Mouse (Mus musculus) midbrain, embryonic 13.5 days (tissue): Measurements from ENCODE around the gene Ccdc84. TPM values are rescaled to one million over a fixed set of nuclear protein-coding genes. Genes with fewer than 3 reads are reported as not detected.
A peak's percentile ranks its signal among the peaks of the same experiment; 100 is the strongest.

ENCODE experiments used
- ATAC-seq: fragments of 200-750 bp; cut with Nextera tagmentation; 2 replicates; pipeline ENCODE4 v1.8.0; 2017; ENCODE audit warnings: mild to moderate bottlenecking, moderate TSS enrichment, moderate library complexity
- H3K27ac ChIP-seq: fragments of 300-500 bp; sonication (generic); 2 replicates; pipeline ENCODE4 v1.5.1; 2015; ENCODE audit warnings: inconsistent platforms, mild to moderate bottlenecking, moderate library complexity
- H3K27me3 ChIP-seq: fragments of 300-500 bp; sonication (generic); 2 replicates; pipeline ENCODE4 v1.6.1; 2015; ENCODE audit warnings: mild to moderate bottlenecking, inconsistent platforms
- H3K36me3 ChIP-seq: fragments of 300-500 bp; sonication (generic); 2 replicates; pipeline ENCODE4 v1.6.1; 2015; ENCODE audit warnings: mild to moderate bottlenecking, inconsistent platforms
- H3K4me1 ChIP-seq: fragments of 300-500 bp; sonication (generic); replicated peaks from 2 replicates; pipeline ENCODE4 v1.6.1; 2015; ENCODE audit warnings: inconsistent platforms
- H3K4me2 ChIP-seq: fragments of 300-500 bp; sonication (generic); replicated peaks from 2 replicates; pipeline ENCODE4 v1.6.1; 2015; ENCODE audit warnings: moderate library complexity, mild to moderate bottlenecking, inconsistent platforms
- H3K4me3 ChIP-seq: fragments of 300-500 bp; sonication (generic); replicated peaks from 2 replicates; pipeline ENCODE4 v1.5.1; 2015; ENCODE audit warnings: mild to moderate bottlenecking, inconsistent platforms
- H3K9ac ChIP-seq: fragments of 300-500 bp; sonication (generic); replicated peaks from 2 replicates; pipeline ENCODE4 v1.6.1; 2015; ENCODE audit warnings: mild to moderate bottlenecking, inconsistent platforms
- H3K9me3 ChIP-seq: fragments of 300-500 bp; sonication (generic); 2 replicates; pipeline ENCODE4 v1.6.1; 2016; ENCODE audit warnings: mild to moderate bottlenecking, inconsistent platforms
- WGBS: fragments of 180-500 bp; shearing (Covaris S2); methylation state at CpG from one replicate; pipeline ENCODE4 v1.1.7; 2015; 5-methylcytosine and 5-hydroxymethylcytosine counted together
- polyA plus RNA-seq: library from polyadenylated mRNA; unstranded; fragments of >200 nt; fragmentation: Nextera tagmentation; extraction: Ambion mirVana; gene quantifications from 2 replicates; pipeline ENCODE4 v1.2.1, GENCODE M21; 2015

The Ccdc84 gene
- polyA plus RNA-seq, 1 experiment from 2014 or later, result 36.7 TPM

DNA sequence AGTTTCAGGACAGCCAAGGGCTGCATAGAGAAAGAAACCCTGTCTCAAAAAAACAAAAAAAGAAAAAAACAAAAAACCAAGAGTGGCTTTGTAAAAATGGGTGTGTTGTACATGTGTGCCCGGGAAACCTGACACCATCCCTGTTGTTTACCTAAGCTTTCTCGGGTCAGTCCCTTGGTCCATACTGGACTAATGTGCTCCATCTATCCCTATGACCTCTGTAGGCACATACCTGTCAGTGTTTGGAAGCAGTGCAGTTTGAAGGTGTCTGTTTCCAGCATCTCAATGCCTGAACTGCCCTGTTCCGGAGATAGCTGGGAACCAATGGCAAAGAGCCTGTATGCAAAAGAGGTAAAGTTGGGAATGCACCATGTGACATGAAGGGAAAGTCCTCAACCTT, 13.4 kb downstream of the Ccdc84 start:
- no peak for ATAC-seq
- H3K9me3 ChIP-seq, result no peaks in the 10 kb centered on the region
- 86% methylated on average over 3 of the region's 3 CpGs for WGBS
- H3K4me1 ChIP-seq, result peaks cover 41% of the 10 kb centered on the region
- H3K4me3 ChIP-seq, result no peak overlapping the region
- H3K9ac ChIP-seq, result no peak overlapping the region
- H3K36me3 ChIP-seq, result peaks cover 67% of the 10 kb centered on the region
- no peaks in the 10 kb centered on the region for H3K27me3 ChIP-seq
- H3K4me2 ChIP-seq, result no peak overlapping the region
- no peak overlapping the region for H3K27ac ChIP-seq

DNA sequence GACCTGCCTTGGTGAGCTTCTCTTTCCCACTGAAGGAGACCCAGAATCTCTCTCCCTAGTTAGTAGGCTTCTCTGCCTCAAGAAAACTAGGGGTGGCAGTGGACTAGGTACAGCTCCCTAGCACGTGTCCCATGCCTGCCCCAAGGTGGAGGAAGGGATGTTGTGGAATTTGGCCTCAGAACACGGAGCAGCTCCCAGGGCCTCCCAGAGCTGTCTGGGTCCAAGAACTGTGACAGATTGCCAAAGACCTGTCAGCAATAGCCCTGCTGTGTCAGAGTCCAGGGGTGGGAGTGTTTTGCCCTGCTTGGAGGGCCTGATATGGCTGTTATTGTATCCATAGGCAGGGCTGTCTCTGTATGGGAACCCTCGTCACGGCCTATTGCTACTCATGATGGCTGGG, 17.3 kb downstream of the Ccdc84 start:
- no peaks in the 10 kb centered on the region for H3K27me3 ChIP-seq
- peaks cover 47% of the 10 kb centered on the region for H3K4me1 ChIP-seq
- WGBS, result 87% methylated on average over 4 of the region's 4 CpGs
- H3K9ac ChIP-seq, result no peak overlapping the region
- no peak for ATAC-seq
- H3K27ac ChIP-seq, result no peak overlapping the region
- H3K4me2 ChIP-seq, result no peak overlapping the region
- no peaks in the 10 kb centered on the region for H3K9me3 ChIP-seq
- H3K36me3 ChIP-seq, result peaks cover 70% of the 10 kb centered on the region
- no peak overlapping the region for H3K4me3 ChIP-seq

DNA sequence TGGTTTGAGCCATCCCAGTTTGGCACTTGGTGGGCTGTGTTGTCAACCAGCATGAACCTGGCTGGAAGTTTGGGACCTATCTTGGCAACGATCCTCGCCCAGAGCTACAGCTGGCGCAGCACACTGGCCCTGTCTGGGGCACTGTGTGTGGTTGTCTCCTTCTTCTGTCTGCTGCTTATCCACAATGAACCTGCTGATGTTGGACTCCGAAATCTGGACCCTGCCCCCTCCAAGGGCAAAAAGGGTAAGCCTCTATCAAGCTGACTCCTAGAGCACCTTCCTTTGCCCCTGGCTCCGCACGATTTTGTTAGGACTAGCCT, 18.6 kb downstream of the Ccdc84 start:
- WGBS, result 94% methylated on average over 6 of the region's 6 CpGs
- no peak overlapping the region for H3K9ac ChIP-seq
- no peak overlapping the region for H3K4me3 ChIP-seq
- ATAC-seq, result no peak
- no peaks in the 10 kb centered on the region for H3K9me3 ChIP-seq
- H3K36me3 ChIP-seq, result peaks cover 64% of the 10 kb centered on the region
- H3K4me2 ChIP-seq, result no peak overlapping the region
- H3K4me1 ChIP-seq, result peaks cover 36% of the 10 kb centered on the region
- no peak overlapping the region for H3K27ac ChIP-seq
- no peaks in the 10 kb centered on the region for H3K27me3 ChIP-seq

DNA sequence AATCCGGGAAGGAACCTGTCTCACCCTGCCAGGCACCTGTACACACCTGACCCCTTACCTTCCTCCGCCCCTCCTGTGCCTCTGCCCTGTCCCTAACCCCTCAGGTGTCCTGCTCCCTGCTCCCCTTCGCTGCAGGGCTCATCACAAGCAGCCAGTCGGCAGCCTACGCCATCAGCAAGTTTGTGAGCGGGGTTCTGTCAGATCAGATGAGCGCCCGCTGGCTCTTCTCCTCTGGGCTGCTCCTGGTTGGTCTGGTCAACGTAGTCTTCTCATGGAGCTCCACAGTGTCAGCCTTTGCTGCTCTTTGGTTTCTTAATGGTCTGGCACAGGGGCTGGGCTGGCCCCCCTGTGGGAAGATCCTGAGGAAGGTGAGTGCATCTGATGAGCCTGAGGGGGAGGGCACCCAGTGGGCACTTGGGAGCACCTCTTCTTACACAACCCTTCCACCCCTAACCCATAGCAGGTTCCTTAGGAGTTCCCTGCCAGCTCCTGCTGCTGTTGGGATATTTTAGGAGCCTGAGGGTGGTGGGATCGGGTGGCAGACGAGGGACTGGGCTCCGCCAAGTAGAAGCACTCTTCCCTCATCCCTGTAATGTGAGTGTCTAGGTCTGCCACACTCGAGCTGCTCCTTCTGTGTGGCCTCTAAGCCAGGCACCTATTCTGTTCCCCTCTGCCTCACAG, 19.1 kb downstream of the Ccdc84 start:
- no peak overlapping the region for H3K27ac ChIP-seq
- H3K36me3 ChIP-seq, result peaks cover 59% of the 10 kb centered on the region
- WGBS, result 82% methylated on average over 13 of the region's 13 CpGs
- H3K27me3 ChIP-seq, result no peaks in the 10 kb centered on the region
- no peaks in the 10 kb centered on the region for H3K9me3 ChIP-seq
- H3K4me2 ChIP-seq, result peak overlapping the region; percentile 84; the same call in 1 of the 2 replicates
- peak overlapping the region; percentile 83; the same call in 1 of the 2 replicates for H3K9ac ChIP-seq
- no peak overlapping the region for H3K4me3 ChIP-seq
- H3K4me1 ChIP-seq, result peaks cover 33% of the 10 kb centered on the region
- no peak for ATAC-seq

DNA sequence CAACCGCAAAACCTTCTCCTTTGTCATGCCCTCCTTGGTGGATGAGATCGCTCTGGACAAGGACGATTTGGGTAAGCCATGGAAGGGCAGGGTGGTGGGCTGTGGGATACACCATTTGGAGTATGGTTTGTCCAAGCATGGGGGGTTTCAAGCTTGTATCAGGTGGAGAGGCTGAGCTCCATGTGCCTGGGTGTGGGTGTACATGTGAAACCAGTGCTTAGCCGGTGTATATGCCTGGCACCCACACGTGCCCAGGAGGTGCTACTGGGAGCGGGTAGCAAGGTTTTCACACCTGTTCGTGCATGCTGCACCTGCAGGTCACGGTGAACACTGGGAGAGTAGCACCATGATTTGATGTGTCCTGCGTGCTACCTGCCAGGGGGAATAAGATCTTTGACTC, 19.8 kb downstream of the Ccdc84 start:
- Histone ChIP-seq H3K4me2 (peak overlapping the region; percentile 84), H3K36me3 (peaks cover 52% of the 10 kb centered on the region), H3K27ac (no peak overlapping the region), H3K27me3 (no peaks in the 10 kb centered on the region), H3K9ac (peak overlapping the region; percentile 83), H3K9me3 (no peaks in the 10 kb centered on the region), H3K4me3 (0 out of 2 replicates have a peak overlapping the region, but pooled peaks have one; percentile 75), H3K4me1 (peaks cover 29% of the 10 kb centered on the region)
- ATAC-seq, result no peak
- 83% methylated on average over 9 of the region's 9 CpGs for WGBS

DNA sequence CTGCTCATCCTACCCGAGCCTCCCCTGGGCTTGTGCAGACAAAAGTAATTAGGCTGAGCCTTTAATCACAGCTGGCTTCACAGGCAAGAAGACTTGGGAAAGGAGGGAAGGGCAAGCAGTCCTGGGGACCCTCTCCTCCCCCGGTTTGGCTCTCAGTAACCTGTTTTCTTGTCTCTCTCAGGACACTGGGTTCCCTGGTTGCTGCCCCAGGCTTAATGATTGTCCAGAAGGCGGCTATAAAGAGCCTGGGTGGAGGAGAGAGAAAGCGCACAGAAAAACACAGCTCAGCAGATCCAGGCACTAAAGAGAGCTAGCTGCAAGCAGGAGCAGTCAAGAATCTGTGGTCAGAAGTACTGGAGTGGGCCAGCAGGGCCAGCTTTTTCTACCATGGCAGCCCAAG, 20.3 kb downstream of the Ccdc84 start:
- no peaks in the 10 kb centered on the region for H3K27me3 ChIP-seq
- peak overlapping the region; percentile 83 for H3K9ac ChIP-seq
- H3K4me3 ChIP-seq, result peak overlapping the region; percentile 75
- 12% methylated on average over 4 of the region's 4 CpGs for WGBS
- H3K27ac ChIP-seq, result peak overlapping the region; percentile 4; the same call in 1 of the 2 replicates
- no peaks in the 10 kb centered on the region for H3K9me3 ChIP-seq
- ATAC-seq, result no peak
- H3K4me1 ChIP-seq, result peaks cover 28% of the 10 kb centered on the region
- H3K4me2 ChIP-seq, result peak overlapping the region; percentile 84
- peaks cover 47% of the 10 kb centered on the region for H3K36me3 ChIP-seq

DNA sequence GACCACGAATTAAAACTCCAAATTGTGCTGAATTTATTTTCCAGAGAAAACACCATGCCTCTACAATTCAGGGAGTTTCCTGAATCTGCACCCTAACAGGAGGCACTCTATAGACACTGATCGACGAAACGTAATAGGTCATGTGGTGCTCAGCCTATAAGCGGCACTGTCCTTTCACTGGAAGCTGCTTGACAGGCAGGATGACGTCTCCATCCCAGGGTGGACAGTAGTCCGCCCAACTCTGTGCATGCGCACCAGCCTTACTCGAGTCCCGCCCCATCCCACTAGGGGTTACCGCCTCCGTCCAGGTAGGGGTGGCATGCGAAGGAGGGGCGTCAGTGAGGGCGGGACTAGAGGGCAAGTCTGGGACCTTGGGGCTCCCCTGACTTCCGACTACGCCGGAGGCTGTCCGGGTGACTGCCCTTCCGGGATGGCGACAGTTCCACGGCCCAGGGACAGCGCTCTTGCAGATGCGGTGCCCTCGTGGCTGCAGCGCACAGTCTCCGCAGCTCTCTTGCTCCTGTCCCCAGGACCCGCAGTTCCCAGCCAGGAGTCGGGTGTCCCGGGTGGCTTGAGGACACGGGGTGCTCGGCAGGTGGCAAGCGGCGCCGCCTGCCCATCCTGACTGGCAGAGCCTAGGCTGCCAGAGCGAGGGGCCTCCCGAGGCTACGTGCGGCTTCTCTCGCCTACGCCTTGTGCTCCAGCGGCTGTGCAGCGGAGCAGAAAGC, 21.5 kb downstream of the Ccdc84 start, which contains the start of gene Slc37a4:
Gene Slc37a4, plus strand, starts transcription at position 169 of the 728 bp plus-strand sequence.
- peak; percentile 99 for ATAC-seq
- WGBS, result under 1% methylated on average over 43 of the region's 43 CpGs
- peak within 1 kb of the TSS; percentile 84 for H3K4me2 ChIP-seq
- H3K4me3 ChIP-seq, result peak within 1 kb of the TSS; percentile 75
- no peaks in the 10 kb centered on the region for H3K27me3 ChIP-seq
- H3K9me3 ChIP-seq, result no peaks in the 10 kb centered on the region
- peak within 1 kb of the TSS; percentile 90 for H3K27ac ChIP-seq
- peak within 1 kb of the TSS; percentile 83 for H3K9ac ChIP-seq
- peaks cover 28% of the 10 kb centered on the region for H3K4me1 ChIP-seq
- H3K36me3 ChIP-seq, result peaks cover 41% of the 10 kb centered on the region

DNA sequence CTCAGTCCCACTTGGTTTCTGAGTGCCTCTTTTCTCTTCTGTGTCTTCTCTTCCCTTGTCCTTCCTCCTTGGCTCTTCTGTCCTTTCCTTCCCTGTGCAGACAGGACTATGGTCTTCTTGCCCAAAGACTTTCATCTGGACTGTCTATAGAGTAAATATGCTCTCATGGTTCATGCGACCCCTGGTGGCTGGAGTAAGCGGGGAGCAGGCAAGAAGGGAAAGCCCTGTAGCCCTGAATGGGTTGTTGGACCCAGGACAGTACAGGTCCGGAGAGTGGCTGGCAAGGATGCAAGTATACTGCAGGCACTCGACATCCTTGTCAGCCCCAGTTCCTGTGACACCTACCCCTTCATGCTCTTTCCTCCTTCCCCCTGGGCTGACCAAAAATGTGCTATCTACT, 26.9 kb downstream of the Ccdc84 start:
- H3K27ac ChIP-seq, result no peak overlapping the region
- H3K36me3 ChIP-seq, result peaks cover 59% of the 10 kb centered on the region
- H3K4me2 ChIP-seq, result no peak overlapping the region
- H3K4me1 ChIP-seq, result peaks cover 6% of the 10 kb centered on the region
- ATAC-seq, result peak; percentile 52
- H3K9me3 ChIP-seq, result no peaks in the 10 kb centered on the region
- H3K9ac ChIP-seq, result no peak overlapping the region
- H3K27me3 ChIP-seq, result no peaks in the 10 kb centered on the region
- WGBS, result 46% methylated on average over 4 of the region's 4 CpGs
- H3K4me3 ChIP-seq, result no peak overlapping the region

DNA sequence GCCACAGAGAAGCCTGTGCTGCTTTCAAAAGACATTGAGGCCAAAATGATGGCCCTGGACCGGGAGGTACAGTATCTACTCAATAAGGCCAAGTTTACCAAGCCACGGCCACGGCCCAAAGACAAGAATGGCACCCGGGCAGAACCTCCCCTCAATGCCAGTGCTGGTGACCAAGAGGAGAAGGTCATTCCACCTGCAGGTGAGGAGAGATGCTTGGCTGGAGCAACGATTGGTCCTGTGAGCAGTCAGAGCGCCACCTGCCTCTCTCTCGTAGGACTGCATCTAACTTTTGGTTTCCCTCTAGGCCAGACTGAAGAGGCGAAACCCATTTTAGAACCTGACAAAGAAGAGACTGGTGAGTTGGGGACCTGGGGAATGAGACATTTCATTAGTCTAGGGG, 29.1 kb downstream of the Ccdc84 start:
- ATAC-seq, result no peak
- H3K9ac ChIP-seq, result no peak overlapping the region
- no peaks in the 10 kb centered on the region for H3K9me3 ChIP-seq
- no peaks in the 10 kb centered on the region for H3K4me1 ChIP-seq
- H3K4me3 ChIP-seq, result no peak overlapping the region
- no peak overlapping the region for H3K4me2 ChIP-seq
- H3K27me3 ChIP-seq, result no peaks in the 10 kb centered on the region
- H3K36me3 ChIP-seq, result peaks cover 81% of the 10 kb centered on the region
- no peak overlapping the region for H3K27ac ChIP-seq
- WGBS, result 61% methylated on average over 8 of the region's 8 CpGs

DNA sequence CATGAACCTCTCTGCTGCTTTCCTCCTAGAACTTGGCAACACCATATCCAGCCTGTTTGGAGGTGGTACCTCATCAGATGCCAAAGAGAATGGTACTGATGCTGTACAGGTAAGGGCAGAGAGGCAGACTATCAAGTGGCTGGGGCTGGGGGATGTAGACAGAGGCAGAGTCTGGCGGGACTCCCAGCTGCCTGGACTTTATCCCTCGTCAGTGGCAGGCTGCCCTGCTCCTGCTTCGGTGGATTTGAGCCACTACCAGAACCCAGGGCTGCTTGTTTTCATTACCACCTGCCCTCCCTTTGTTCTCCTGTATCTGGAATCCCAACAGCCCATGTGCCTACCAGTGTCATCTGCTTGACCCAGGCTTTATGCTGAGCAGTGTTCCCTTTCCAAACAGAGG, 31.1 kb downstream of the Ccdc84 start:
- 77% methylated on average over 3 of the region's 3 CpGs for WGBS
- H3K27ac ChIP-seq, result no peak overlapping the region
- no peaks in the 10 kb centered on the region for H3K4me1 ChIP-seq
- H3K9ac ChIP-seq, result no peak overlapping the region
- H3K27me3 ChIP-seq, result no peaks in the 10 kb centered on the region
- ATAC-seq, result no peak
- peaks cover 96% of the 10 kb centered on the region for H3K36me3 ChIP-seq
- no peak overlapping the region for H3K4me2 ChIP-seq
- H3K4me3 ChIP-seq, result no peak overlapping the region
- no peaks in the 10 kb centered on the region for H3K9me3 ChIP-seq

DNA sequence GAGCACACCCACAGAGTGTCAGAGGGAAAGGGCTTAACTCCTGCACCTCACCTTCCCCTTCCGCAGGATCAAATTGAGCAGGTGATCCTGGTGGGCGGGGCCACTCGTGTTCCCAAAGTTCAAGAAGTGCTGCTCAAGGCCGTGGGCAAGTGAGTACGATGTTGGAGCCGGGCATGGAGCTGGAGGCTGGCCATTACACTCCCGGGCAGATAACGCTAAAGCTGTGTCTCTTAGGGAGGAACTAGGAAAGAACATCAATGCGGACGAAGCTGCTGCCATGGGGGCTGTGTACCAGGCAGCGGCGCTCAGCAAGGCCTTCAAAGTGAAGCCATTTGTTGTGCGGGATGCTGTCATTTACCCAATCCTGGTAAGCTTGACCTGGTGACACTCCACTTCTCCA, 33.8 kb downstream of the Ccdc84 start:
- no peak overlapping the region for H3K4me2 ChIP-seq
- peaks cover 88% of the 10 kb centered on the region for H3K36me3 ChIP-seq
- no peak overlapping the region for H3K27ac ChIP-seq
- H3K4me1 ChIP-seq, result peaks cover 18% of the 10 kb centered on the region
- H3K9me3 ChIP-seq, result no peaks in the 10 kb centered on the region
- 94% methylated on average over 13 of the region's 13 CpGs for WGBS
- no peaks in the 10 kb centered on the region for H3K27me3 ChIP-seq
- no peak for ATAC-seq
- H3K9ac ChIP-seq, result no peak overlapping the region
- H3K4me3 ChIP-seq, result no peak overlapping the region

DNA sequence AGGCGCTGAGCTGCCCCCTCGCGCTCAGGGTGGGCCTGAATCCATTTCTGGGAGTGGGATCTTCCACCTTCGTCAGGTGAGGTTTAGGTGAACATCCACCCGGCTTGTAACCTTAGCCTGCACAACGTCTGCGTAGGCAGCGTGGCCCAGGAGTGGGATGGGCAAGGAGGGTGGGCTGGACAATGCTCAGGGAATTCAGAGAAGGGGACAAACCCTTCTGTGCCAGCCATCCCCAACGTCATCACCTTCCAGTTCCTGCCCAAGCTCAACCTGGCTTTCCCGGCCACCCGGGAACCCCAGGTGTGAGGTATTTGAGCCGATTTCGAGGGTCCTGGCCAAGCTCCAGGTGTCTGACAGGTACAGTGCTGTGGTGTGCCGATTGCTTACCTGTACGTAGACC, 38.5 kb downstream of the Ccdc84 start:
- no peaks in the 10 kb centered on the region for H3K27me3 ChIP-seq
- H3K9ac ChIP-seq, result peak overlapping the region; percentile 95
- peaks cover 29% of the 10 kb centered on the region for H3K4me1 ChIP-seq
- peak overlapping the region; percentile 88 for H3K27ac ChIP-seq
- no peaks in the 10 kb centered on the region for H3K9me3 ChIP-seq
- ATAC-seq, result peak; percentile 53
- 12% methylated on average over 15 of the region's 15 CpGs for WGBS
- peak overlapping the region; percentile 86 for H3K4me2 ChIP-seq
- H3K36me3 ChIP-seq, result peaks cover 41% of the 10 kb centered on the region
- H3K4me3 ChIP-seq, result peak overlapping the region; percentile 93
